Mouse (Mus musculus) myocyte (in vitro differentiated cells): ENCODE measurements at regions not wholly inside any gene's neighbourhood (a gene's known extent, or its start where the extent isn't known, plus 50 kb on each side); places are given as distances from the start of the nearest gene placed in this dataset.

Source experiments
- CEBPB ChIP-seq: IDR thresholded peaks from 2 replicates; pipeline ENCODE4 v1.6.1; 2011; ENCODE audit warnings: mild to moderate bottlenecking, moderate library complexity; ENCODE audit not compliant: poor library complexity, insufficient read depth, severe bottlenecking
- E2F4 ChIP-seq: IDR thresholded peaks from one replicate; pipeline ENCODE4 v1.6.1; 2011; ENCODE audit warnings: mild to moderate bottlenecking, control low read depth, moderate library complexity; ENCODE audit not compliant: insufficient read depth
- MAX ChIP-seq: IDR thresholded peaks from one replicate; pipeline ENCODE4 v1.6.1; 2011; ENCODE audit warnings: low read depth, mild to moderate bottlenecking, control low read depth
- MYOD1 ChIP-seq, 3 experiments: IDR thresholded peaks; one replicate each; pipeline ENCODE4 v1.6.1; 2011; ENCODE audit warnings: control low read depth in 2 of 3, low read depth in 2 of 3, mild to moderate bottlenecking in 2 of 3, moderate library complexity in 1 of 3; ENCODE audit not compliant: insufficient read length in 2 of 3, control insufficient read depth in 1 of 3
- MYOG ChIP-seq, 3 experiments: IDR thresholded peaks; one replicate each; pipeline ENCODE4 v1.6.1; 2011; ENCODE audit warnings: control low read depth in 2 of 3, low read depth in 2 of 3, mild to moderate bottlenecking in 2 of 3; ENCODE audit not compliant: insufficient read length in 2 of 3, control insufficient read depth in 1 of 3, insufficient read depth in 1 of 3
- POLR2A ChIP-seq: IDR thresholded peaks from one replicate; pipeline ENCODE4 v1.6.1; 2011; ENCODE audit warnings: low read depth, mild to moderate bottlenecking, control low read depth, moderate library complexity; ENCODE audit not compliant: insufficient read length
- POLR2AphosphoS2 ChIP-seq: IDR thresholded peaks from one replicate; pipeline ENCODE4 v1.6.1; 2011; ENCODE audit warnings: low read depth, control low read depth; ENCODE audit not compliant: insufficient read length
- REST ChIP-seq: IDR thresholded peaks from one replicate; pipeline ENCODE4 v1.6.1; 2011; ENCODE audit warnings: mild to moderate bottlenecking, control low read depth, moderate library complexity; ENCODE audit not compliant: insufficient read depth, insufficient read length
- TCF12 ChIP-seq: IDR thresholded peaks from one replicate; pipeline ENCODE4 v1.6.1; 2011; ENCODE audit warnings: mild to moderate bottlenecking, control low read depth; ENCODE audit not compliant: poor library complexity, insufficient read depth, severe bottlenecking
- USF1 ChIP-seq: IDR thresholded peaks from one replicate; pipeline ENCODE4 v1.6.1; 2011; ENCODE audit warnings: low read depth, mild to moderate bottlenecking, control low read depth, moderate library complexity

- TF ChIP-seq POLR2A: no peak
- no peak for TF ChIP-seq MYOG (IDR thresholded peaks at IDR 0.05; ENCODE audit: control insufficient read depth in 1 of 3, insufficient read depth in 1 of 3, insufficient read length in 2 of 3, low read depth in 2 of 3)
- no peak for TF ChIP-seq CEBPB
- no peak for TF ChIP-seq MAX
- no peak for TF ChIP-seq REST
- no peak for TF ChIP-seq E2F4
- TF ChIP-seq TCF12: no peak
- TF ChIP-seq USF1: no peak
- TF ChIP-seq POLR2AphosphoS2: no peak
- TF ChIP-seq MYOD1 (IDR thresholded peaks at IDR 0.05; ENCODE audit: control insufficient read depth in 1 of 3, insufficient read length in 2 of 3, low read depth in 2 of 3): no peak
Observed at GRCm38 (mm10) chr15:25572495-25572894, 49.8 kb upstream of the Myo10 start.
